Mouse (Mus musculus): Measurements from ENCODE around the gene Auts2. TPM values are rescaled to one million over a fixed set of nuclear protein-coding genes. Genes with fewer than 3 reads are reported as not detected.

Gene Auts2
- total and polyA plus RNA-seq, 3 experiments, result 16.9 to 35.7 (median 28.1) TPM

- 4% methylated on average over 4 of the region's 4 CpGs for WGBS
- peaks cover 13% of the 10 kb centered on the region for H3K4me1 ChIP-seq (ENCODE audit: control insufficient read depth, insufficient read depth, low read length)
- H3K9ac ChIP-seq (ENCODE audit: low read depth, low read length), result peak overlapping the region; percentile 65
These were observed 895.4 kb downstream of the Auts2 start for GRCm38 (mm10) chr5:131647683-131648119.

GRCm38 (mm10) chr5:131647104-131647682, 896.0 kb downstream of the Auts2 start:
- DNase-seq, result no peak
- Histone ChIP-seq H3K9ac (ENCODE audit: low read depth, low read length) (peak overlapping the region; percentile 65; the same call in 1 of the 2 replicates), H3K4me1 (ENCODE audit: control insufficient read depth, insufficient read depth, low read length) (peaks cover 16% of the 10 kb centered on the region), H3K27ac (peak overlapping the region; percentile 70), H3K4me3 (no peak overlapping the region), H3K36me3 (ENCODE audit: control insufficient read depth, insufficient read depth, low read length) (peaks cover 4% of the 10 kb centered on the region; the same call in 1 of the 2 replicates), H3K27me3 (ENCODE audit: control insufficient read depth, insufficient read depth, low read length) (no peaks in the 10 kb centered on the region), H3K79me2 (replicated peaks; ENCODE audit: control insufficient read depth, insufficient read depth, low read length) (no peaks in the 10 kb centered on the region)
- intact Hi-C loops (cut with DNase I), result loop anchor here (5.0 kb wide), 2 partner anchors 40 to 90 kb away; no protein-coding TSS in a partner anchor
- WGBS, result 46% methylated on average over 4 of the region's 4 CpGs
- TF ChIP-seq EP300 (IDR thresholded peaks at IDR 0.05; ENCODE audit: insufficient read depth, low read depth, low read length) (no peak), POLR2A (IDR thresholded peaks at IDR 0.05; ENCODE audit: insufficient read depth, low read depth, low read length) (no peak), CTCF (IDR thresholded peaks at IDR 0.05) (no peak)

More at GRCm38 (mm10) chr5:131647683-131648119, 895.4 kb downstream of the Auts2 start:
- peaks cover 4% of the 10 kb centered on the region; the same call in 1 of the 2 replicates for H3K36me3 ChIP-seq (ENCODE audit: control insufficient read depth, insufficient read depth, low read length)
- intact Hi-C loops (cut with DNase I), result loop anchor here (5.0 kb wide), 2 partner anchors 40 to 90 kb away; no protein-coding TSS in a partner anchor
- peak overlapping the region; percentile 5; the same call in 1 of the 2 replicates for H3K4me3 ChIP-seq
- peak overlapping the region; percentile 70 for H3K27ac ChIP-seq
- H3K27me3 ChIP-seq (ENCODE audit: control insufficient read depth, insufficient read depth, low read length), result no peaks in the 10 kb centered on the region
- no peak for TF ChIP-seq CTCF (IDR thresholded peaks at IDR 0.05)
- TF ChIP-seq EP300 (IDR thresholded peaks at IDR 0.05; ENCODE audit: insufficient read depth, low read depth, low read length), result peak; percentile 80
- TF ChIP-seq POLR2A (IDR thresholded peaks at IDR 0.05; ENCODE audit: insufficient read depth, low read depth, low read length), result peak; percentile 40; the same call in 1 of the 2 replicates
- H3K79me2 ChIP-seq (replicated peaks; ENCODE audit: control insufficient read depth, insufficient read depth, low read length), result no peaks in the 10 kb centered on the region
- DNase-seq, result peak; percentile 59 to 75

- 95% methylated on average over 10 of the region's 10 CpGs for WGBS
- peaks cover 16% of the 10 kb centered on the region for H3K4me1 ChIP-seq (ENCODE audit: control insufficient read depth, insufficient read depth, low read length)
- H3K4me3 ChIP-seq, result no peak overlapping the region
- intact Hi-C loops (cut with DNase I), result loop anchor here (5.0 kb wide), 2 partner anchors 39 to 89 kb away; no protein-coding TSS in a partner anchor
- no peak overlapping the region for H3K9ac ChIP-seq (ENCODE audit: low read depth, low read length)
- H3K36me3 ChIP-seq (ENCODE audit: control insufficient read depth, insufficient read depth, low read length), result peaks cover 4% of the 10 kb centered on the region; the same call in 1 of the 2 replicates
- no peaks in the 10 kb centered on the region for H3K27me3 ChIP-seq (ENCODE audit: control insufficient read depth, insufficient read depth, low read length)
- no peak overlapping the region for H3K27ac ChIP-seq
- TF ChIP-seq EP300 (IDR thresholded peaks at IDR 0.05; ENCODE audit: insufficient read depth, low read depth, low read length) (no peak), CTCF (IDR thresholded peaks at IDR 0.05) (no peak), POLR2A (IDR thresholded peaks at IDR 0.05; ENCODE audit: insufficient read depth, low read depth, low read length) (no peak)
- H3K79me2 ChIP-seq (replicated peaks; ENCODE audit: control insufficient read depth, insufficient read depth, low read length), result no peaks in the 10 kb centered on the region
- no peak for DNase-seq
These were observed 896.9 kb downstream of the Auts2 start for GRCm38 (mm10) chr5:131646192-131646775.

- peaks cover 16% of the 10 kb centered on the region for H3K4me1 ChIP-seq (ENCODE audit: control insufficient read depth, insufficient read depth, low read length)
- no peak for TF ChIP-seq CTCF (IDR thresholded peaks at IDR 0.05)
- TF ChIP-seq EP300 (IDR thresholded peaks at IDR 0.05; ENCODE audit: insufficient read depth, low read depth, low read length), result no peak
- no peak for TF ChIP-seq POLR2A (IDR thresholded peaks at IDR 0.05; ENCODE audit: insufficient read depth, low read depth, low read length)
- H3K36me3 ChIP-seq (ENCODE audit: control insufficient read depth, insufficient read depth, low read length), result peaks cover 4% of the 10 kb centered on the region; the same call in 1 of the 2 replicates
- no peak for DNase-seq
- WGBS, result 98% methylated on average over 18 of the region's 18 CpGs
- no peak overlapping the region for H3K27ac ChIP-seq
- no peaks in the 10 kb centered on the region for H3K79me2 ChIP-seq (replicated peaks; ENCODE audit: control insufficient read depth, insufficient read depth, low read length)
- no peak overlapping the region for H3K9ac ChIP-seq (ENCODE audit: low read depth, low read length)
- H3K27me3 ChIP-seq (ENCODE audit: control insufficient read depth, insufficient read depth, low read length), result no peaks in the 10 kb centered on the region
- no peak overlapping the region for H3K4me3 ChIP-seq
- intact Hi-C loops (cut with DNase I), result loop anchor here (5.0 kb wide), 2 partner anchors 38 to 88 kb away; no protein-coding TSS in a partner anchor
These were observed 897.6 kb downstream of the Auts2 start for GRCm38 (mm10) chr5:131645341-131646191.

GRCm38 (mm10) chr5:131644331-131644730, 898.8 kb downstream of the Auts2 start:
- intact Hi-C loops (cut with DNase I), result no loop called here
- no peaks in the 10 kb centered on the region for H3K79me2 ChIP-seq (replicated peaks; ENCODE audit: control insufficient read depth, insufficient read depth, low read length)
- H3K4me1 ChIP-seq (ENCODE audit: control insufficient read depth, insufficient read depth, low read length), result peaks cover 13% of the 10 kb centered on the region
- TF ChIP-seq POLR2A (IDR thresholded peaks at IDR 0.05; ENCODE audit: insufficient read depth, low read depth, low read length) (no peak), CTCF (IDR thresholded peaks at IDR 0.05) (no peak), EP300 (IDR thresholded peaks at IDR 0.05; ENCODE audit: insufficient read depth, low read depth, low read length) (no peak)
- H3K27ac ChIP-seq, result no peak overlapping the region
- no peak overlapping the region for H3K4me3 ChIP-seq
- no peak overlapping the region for H3K9ac ChIP-seq (ENCODE audit: low read depth, low read length)
- peaks cover 4% of the 10 kb centered on the region; the same call in 1 of the 2 replicates for H3K36me3 ChIP-seq (ENCODE audit: control insufficient read depth, insufficient read depth, low read length)
- H3K27me3 ChIP-seq (ENCODE audit: control insufficient read depth, insufficient read depth, low read length), result no peaks in the 10 kb centered on the region
- DNase-seq, result no peak
- WGBS, result 95% methylated on average over 6 of the region's 6 CpGs

Measured in heart, adult 2 months (tissue).